Mouse (Mus musculus) forebrain, embryonic 11.5 days (tissue): ENCODE data around the gene Cnnm2. TPM values are rescaled to one million over a fixed set of nuclear protein-coding genes. Genes with fewer than 3 reads are reported as not detected.

Source experiments
- ATAC-seq: fragments of 200-750 bp; cut with Nextera tagmentation; replicated peaks from 2 replicates; pipeline ENCODE4 v1.8.0; 2017; ENCODE audit warnings: moderate TSS enrichment; ENCODE audit not compliant: low FRiP score
- DNase-seq: peaks from one replicate; pipeline ENCODE4 v3.0.0-alpha.2; 2017; ENCODE audit warnings: low spot score
- H3K27ac ChIP-seq: fragments of 300-500 bp; sonication (generic); 2 replicates; pipeline ENCODE4 v1.5.1; 2014; ENCODE audit warnings: low read depth, low read length
- H3K27me3 ChIP-seq: fragments of 300-500 bp; sonication (generic); 2 replicates; pipeline ENCODE4 v1.6.1; 2014; ENCODE audit warnings: mild to moderate bottlenecking, low read length, mixed read lengths; ENCODE audit not compliant: control insufficient read depth, insufficient read depth
- H3K36me3 ChIP-seq: fragments of 300-500 bp; sonication (generic); 2 replicates; pipeline ENCODE4 v1.6.1; 2014; ENCODE audit warnings: mild to moderate bottlenecking, low read length, moderate library complexity, mixed read lengths; ENCODE audit not compliant: control insufficient read depth, insufficient read depth
- H3K4me1 ChIP-seq: fragments of 300-500 bp; sonication (generic); replicated peaks from 2 replicates; pipeline ENCODE4 v1.6.1; 2014; ENCODE audit warnings: low read length, mixed read lengths; ENCODE audit not compliant: control insufficient read depth, insufficient read depth
- H3K4me2 ChIP-seq: fragments of 300-500 bp; sonication (generic); 2 replicates; pipeline ENCODE4 v1.6.1; 2014; ENCODE audit warnings: low read depth, mild to moderate bottlenecking, low read length, moderate library complexity, mixed read lengths; ENCODE audit not compliant: severe bottlenecking
- H3K4me3 ChIP-seq: fragments of 300-500 bp; sonication (generic); 2 replicates; pipeline ENCODE4 v1.5.1; 2014; ENCODE audit warnings: low read depth, low read length
- H3K9ac ChIP-seq: fragments of 300-500 bp; sonication (generic); 2 replicates; pipeline ENCODE4 v1.6.1; 2014; ENCODE audit warnings: low read length
- H3K9me3 ChIP-seq: fragments of 300-500 bp; sonication (generic); 2 replicates; pipeline ENCODE4 v1.6.1; 2016; ENCODE audit warnings: low read length, mixed read lengths; ENCODE audit not compliant: control insufficient read depth
- WGBS: fragments of 180-500 bp; shearing (Covaris S2); extraction: QIAGEN DNeasy Blood & Tissue Kit; methylation state at CpG from one replicate; pipeline ENCODE4 v1.1.7; 2014; 5-methylcytosine and 5-hydroxymethylcytosine counted together
- polyA plus RNA-seq: library from polyadenylated mRNA; unstranded; fragments of >200 nt; fragmentation: Nextera tagmentation; extraction: Ambion mirVana; gene quantifications from 2 replicates; pipeline ENCODE4 v1.2.1, GENCODE M21; 2014

The Cnnm2 gene
- polyA plus RNA-seq, 1 experiment from 2014 or later = 3.8 TPM

DNA sequence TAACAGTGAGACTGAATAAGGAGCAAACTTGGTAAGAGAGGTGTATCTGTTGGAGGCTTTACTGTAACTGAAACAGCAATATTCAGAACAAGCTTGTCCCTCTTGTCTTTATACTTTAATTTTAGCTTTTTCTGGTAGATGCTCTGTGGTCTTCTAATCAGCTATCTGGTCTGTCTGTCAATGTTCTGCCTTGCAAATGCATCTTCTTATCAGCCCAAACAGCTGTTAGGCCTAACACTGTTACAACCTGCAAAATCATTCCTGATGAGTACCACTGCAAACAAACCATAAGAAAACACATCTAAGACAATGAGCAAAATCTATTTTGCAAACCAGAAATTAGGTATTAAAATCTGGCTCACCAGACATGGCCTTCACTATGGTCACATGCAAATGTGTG is 144.0 kb downstream of the Cnnm2 start:
- no peak for DNase-seq
- ATAC-seq = no peak
- no peaks in the 10 kb centered on the region; the same call in 1 of the 2 replicates for H3K4me1 ChIP-seq
- H3K4me2 ChIP-seq = no peak overlapping the region
- no peaks in the 10 kb centered on the region for H3K36me3 ChIP-seq
- no peaks in the 10 kb centered on the region for H3K9me3 ChIP-seq
- H3K27ac ChIP-seq = no peak overlapping the region
- H3K9ac ChIP-seq = no peak overlapping the region
- no peaks in the 10 kb centered on the region for H3K27me3 ChIP-seq
- no peak overlapping the region for H3K4me3 ChIP-seq

DNA sequence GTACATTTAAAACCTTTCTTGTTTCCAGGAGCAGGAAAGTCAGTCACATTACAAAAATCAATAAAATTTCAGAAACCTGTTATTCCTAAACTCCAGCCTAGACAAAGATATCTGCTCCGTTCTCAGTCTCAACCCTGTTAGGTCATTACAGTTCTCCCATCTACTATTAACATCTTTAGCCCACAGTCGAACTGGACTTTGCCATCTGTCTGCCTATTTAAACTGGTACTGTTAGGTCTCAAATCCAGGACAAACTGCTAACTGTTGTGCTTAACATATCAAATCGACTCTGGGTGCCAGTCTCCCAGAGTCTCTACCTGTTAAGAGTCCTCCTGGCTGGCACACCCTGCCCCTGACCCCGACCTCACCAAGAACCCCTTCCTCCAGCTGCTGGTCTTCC is 144.6 kb downstream of the Cnnm2 start:
- H3K4me3 ChIP-seq = no peak overlapping the region
- no peak for DNase-seq
- H3K36me3 ChIP-seq = no peaks in the 10 kb centered on the region
- H3K9me3 ChIP-seq = no peaks in the 10 kb centered on the region
- no peaks in the 10 kb centered on the region; the same call in 1 of the 2 replicates for H3K4me1 ChIP-seq
- H3K4me2 ChIP-seq = no peak overlapping the region
- H3K27ac ChIP-seq = no peak overlapping the region
- 89% methylated on average over 4 of the region's 4 CpGs for WGBS
- ATAC-seq = no peak
- H3K9ac ChIP-seq = no peak overlapping the region
- H3K27me3 ChIP-seq = no peaks in the 10 kb centered on the region

DNA sequence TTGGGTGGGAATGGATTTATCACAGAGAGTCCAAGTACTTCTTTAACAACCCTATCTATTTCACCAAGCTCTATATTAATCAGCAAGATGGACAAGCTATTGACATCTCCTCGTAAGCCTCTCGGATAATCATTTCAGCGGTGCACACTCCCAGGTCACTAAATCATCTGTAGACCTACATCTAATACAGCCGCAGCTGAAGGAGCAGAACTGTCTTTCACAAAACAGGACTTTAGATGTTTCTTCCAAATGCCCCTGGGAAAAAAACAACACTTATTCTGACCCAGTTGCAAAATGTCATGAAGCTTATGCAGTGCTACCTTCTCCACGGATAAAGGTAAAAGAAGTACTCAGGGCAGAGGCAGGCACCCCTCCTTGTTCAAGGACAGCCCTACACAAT is 146.8 kb downstream of the Cnnm2 start:
- Histone ChIP-seq H3K36me3 (no peaks in the 10 kb centered on the region), H3K4me3 (no peak overlapping the region), H3K9me3 (no peaks in the 10 kb centered on the region), H3K27me3 (no peaks in the 10 kb centered on the region), H3K9ac (no peak overlapping the region), H3K4me1 (no peaks in the 10 kb centered on the region; the same call in 1 of the 2 replicates), H3K27ac (no peak overlapping the region), H3K4me2 (no peak overlapping the region)
- 73% methylated on average over 5 of the region's 5 CpGs for WGBS
- ATAC-seq (no peak), DNase-seq (no peak)

DNA sequence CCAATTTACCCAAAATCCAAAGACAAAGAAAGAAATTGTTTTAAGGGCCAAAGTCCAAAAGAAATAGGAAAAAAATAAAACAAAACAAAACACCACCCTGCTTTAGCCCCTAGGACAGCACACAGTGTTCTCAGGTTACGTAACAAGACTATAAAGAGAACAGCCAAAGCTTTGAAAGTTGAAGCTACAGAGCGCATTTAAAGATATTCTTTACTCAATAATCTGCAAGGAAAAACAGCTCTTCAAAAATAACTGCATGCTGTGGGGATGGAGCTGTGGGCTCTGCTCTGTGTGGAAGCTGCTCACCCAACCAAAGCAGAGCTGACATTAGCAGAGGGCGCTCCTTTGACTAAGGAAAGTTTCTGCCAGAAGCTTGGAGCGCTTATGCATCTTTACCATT is 147.6 kb downstream of the Cnnm2 start:
- H3K4me2 ChIP-seq = no peak overlapping the region
- H3K9ac ChIP-seq = no peak overlapping the region
- no peaks in the 10 kb centered on the region for H3K9me3 ChIP-seq
- no peaks in the 10 kb centered on the region; the same call in 1 of the 2 replicates for H3K4me1 ChIP-seq
- DNase-seq (no peak), ATAC-seq (no peak)
- peak overlapping the region; percentile 9; the same call in 1 of the 2 replicates for H3K27ac ChIP-seq
- 33% methylated on average over 4 of the region's 4 CpGs for WGBS
- H3K27me3 ChIP-seq = no peaks in the 10 kb centered on the region
- H3K36me3 ChIP-seq = no peaks in the 10 kb centered on the region
- no peak overlapping the region for H3K4me3 ChIP-seq

DNA sequence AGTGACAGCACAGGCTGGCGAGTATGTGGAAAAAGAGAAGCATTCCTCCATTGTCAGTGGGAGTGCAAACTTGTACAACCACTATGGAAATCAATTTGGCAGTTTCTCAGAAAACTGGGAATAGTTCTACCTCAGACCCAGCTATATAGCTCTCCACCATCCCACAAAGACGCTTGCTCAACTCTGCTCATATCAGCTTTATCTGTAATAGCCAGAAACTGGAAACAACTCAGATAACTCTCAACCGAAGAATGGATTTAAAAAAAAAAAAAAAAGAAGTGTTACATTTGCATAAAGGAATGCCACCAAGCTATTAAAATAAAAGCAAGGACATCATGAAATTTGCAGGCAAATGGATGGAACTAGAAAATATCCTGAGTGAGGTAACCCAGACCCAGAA is 150.1 kb downstream of the Cnnm2 start:
- no peak for ATAC-seq
- Histone ChIP-seq H3K9me3 (no peaks in the 10 kb centered on the region), H3K4me1 (no peaks in the 10 kb centered on the region; the same call in 1 of the 2 replicates), H3K4me3 (no peak overlapping the region), H3K9ac (no peak overlapping the region), H3K4me2 (no peak overlapping the region), H3K27ac (no peak overlapping the region), H3K27me3 (no peaks in the 10 kb centered on the region), H3K36me3 (no peaks in the 10 kb centered on the region)
- DNase-seq = no peak
- 89% methylated on average over 3 of the region's 3 CpGs for WGBS

DNA sequence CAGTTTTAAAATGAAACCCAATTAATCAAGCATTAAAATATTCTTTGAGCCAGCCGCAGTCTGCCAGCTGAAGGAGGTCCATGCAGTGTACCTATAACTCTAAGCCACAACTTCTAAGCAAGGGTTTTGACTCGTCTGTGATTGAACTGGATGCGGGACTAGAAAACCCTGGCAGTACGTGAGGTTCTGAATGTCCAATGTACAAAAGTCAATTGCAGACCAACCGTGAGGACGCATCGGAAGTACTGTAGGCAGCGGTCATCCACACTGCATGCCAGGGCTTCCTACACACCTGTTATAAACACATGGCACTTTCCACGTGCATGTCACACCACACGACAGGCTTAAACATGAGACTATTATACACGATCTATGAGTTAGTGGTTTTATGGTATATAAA is 152.2 kb downstream of the Cnnm2 start:
- WGBS = 95% methylated on average over 11 of the region's 11 CpGs
- Histone ChIP-seq H3K9ac (no peak overlapping the region), H3K27ac (no peak overlapping the region), H3K27me3 (no peaks in the 10 kb centered on the region), H3K4me3 (no peak overlapping the region), H3K9me3 (no peaks in the 10 kb centered on the region), H3K36me3 (no peaks in the 10 kb centered on the region), H3K4me2 (no peak overlapping the region), H3K4me1 (no peaks in the 10 kb centered on the region; the same call in 1 of the 2 replicates)
- DNase-seq (no peak), ATAC-seq (no peak)

DNA sequence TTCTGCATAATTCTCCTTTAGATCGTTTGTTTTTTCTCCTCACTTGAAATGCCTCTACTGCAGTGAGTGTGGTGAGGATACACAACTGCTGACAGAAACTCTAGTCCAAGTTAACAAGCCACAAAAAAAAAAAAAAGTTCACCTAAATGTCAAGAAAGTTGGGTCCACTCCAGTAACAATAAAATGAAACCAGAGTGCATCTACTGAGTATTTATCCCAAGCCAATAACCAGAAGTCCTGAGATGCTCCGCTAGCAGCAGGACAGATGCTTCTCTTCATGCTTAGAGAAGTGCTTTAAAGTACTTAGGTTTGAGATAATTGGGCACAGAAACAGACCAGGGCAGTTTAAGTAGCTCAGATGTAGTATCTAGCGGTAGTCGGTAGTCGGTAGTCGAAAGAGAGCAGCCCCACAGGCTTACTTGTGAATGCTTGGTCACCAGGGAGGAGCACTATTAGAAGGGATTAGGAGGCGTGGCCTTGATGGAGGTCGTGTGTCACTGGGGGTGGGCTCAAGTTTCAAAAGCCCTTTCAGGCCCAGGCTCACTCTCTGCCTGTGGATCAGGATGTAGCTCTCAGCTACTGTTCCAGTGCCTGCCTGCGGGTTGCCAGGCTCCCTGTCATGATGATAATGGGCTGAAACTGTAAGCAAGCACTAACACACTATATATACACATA is 154.1 kb downstream of the Cnnm2 start:
- H3K27me3 ChIP-seq = no peaks in the 10 kb centered on the region
- no peak overlapping the region for H3K9ac ChIP-seq
- 54% methylated on average over 9 of the region's 9 CpGs for WGBS
- H3K27ac ChIP-seq = no peak overlapping the region
- no peak overlapping the region for H3K4me3 ChIP-seq
- DNase-seq (no peak), ATAC-seq (no peak)
- H3K9me3 ChIP-seq = no peaks in the 10 kb centered on the region
- H3K4me2 ChIP-seq = no peak overlapping the region
- H3K4me1 ChIP-seq = no peaks in the 10 kb centered on the region
- H3K36me3 ChIP-seq = no peaks in the 10 kb centered on the region

DNA sequence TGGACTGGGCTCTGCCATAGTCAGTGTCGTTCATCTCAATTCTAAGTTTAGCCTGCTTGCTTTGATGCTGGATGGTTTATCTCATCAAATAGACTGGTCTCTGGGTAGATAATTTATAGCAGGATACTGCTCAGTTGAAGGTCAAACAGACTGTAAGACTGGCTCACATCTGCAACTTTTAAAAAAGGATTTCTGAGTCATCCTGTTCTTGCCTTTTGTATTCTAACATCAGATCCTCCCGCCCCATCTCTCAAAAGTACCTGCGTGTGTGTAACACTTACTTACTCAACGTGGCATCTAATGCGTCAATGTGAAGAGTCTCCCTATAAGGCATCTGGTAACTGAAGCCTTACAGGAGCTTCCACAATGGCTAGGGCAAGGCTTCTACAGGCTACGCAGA is 159.2 kb downstream of the Cnnm2 start:
- no peak overlapping the region for H3K27ac ChIP-seq
- H3K4me2 ChIP-seq = no peak overlapping the region
- 93% methylated on average over 6 of the region's 6 CpGs for WGBS
- no peaks in the 10 kb centered on the region for H3K9me3 ChIP-seq
- no peaks in the 10 kb centered on the region for H3K27me3 ChIP-seq
- H3K4me3 ChIP-seq = no peak overlapping the region
- no peak for DNase-seq
- ATAC-seq = no peak
- no peaks in the 10 kb centered on the region for H3K36me3 ChIP-seq
- H3K4me1 ChIP-seq = no peaks in the 10 kb centered on the region
- no peak overlapping the region for H3K9ac ChIP-seq

DNA sequence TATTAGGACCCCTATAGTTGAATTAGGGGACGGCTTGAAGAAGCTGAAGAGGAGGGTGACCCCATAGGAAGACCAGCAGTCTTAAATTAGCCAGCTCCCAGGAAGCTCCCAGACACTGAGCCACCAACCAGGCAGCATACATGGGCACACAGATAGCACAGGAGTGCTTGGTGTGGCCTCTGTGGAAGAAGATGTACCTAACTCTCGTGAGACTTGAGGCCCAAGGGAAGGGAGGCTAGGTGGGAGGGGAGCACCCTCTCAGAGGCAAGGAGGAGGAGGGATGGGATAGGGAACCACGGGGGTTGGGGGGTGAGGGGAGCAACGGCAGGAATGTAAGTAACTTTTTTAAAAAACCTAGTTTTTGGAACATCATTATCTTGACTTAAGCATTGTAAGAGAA is 165.0 kb downstream of the Cnnm2 start:
- Histone ChIP-seq H3K27ac (no peak overlapping the region), H3K9ac (no peak overlapping the region), H3K4me2 (no peak overlapping the region), H3K4me3 (no peak overlapping the region), H3K27me3 (no peaks in the 10 kb centered on the region), H3K36me3 (no peaks in the 10 kb centered on the region), H3K4me1 (no peaks in the 10 kb centered on the region; the same call in 1 of the 2 replicates), H3K9me3 (no peaks in the 10 kb centered on the region)
- DNase-seq (no peak), ATAC-seq (no peak)
- 62% methylated on average over 4 of the region's 4 CpGs for WGBS
